Mouse (Mus musculus): ENCODE measurements at regions not wholly inside any gene's neighbourhood (a gene's known extent, or its start where the extent isn't known, plus 50 kb on each side); places are given as distances from the start of the nearest gene placed in this dataset.

DNA sequence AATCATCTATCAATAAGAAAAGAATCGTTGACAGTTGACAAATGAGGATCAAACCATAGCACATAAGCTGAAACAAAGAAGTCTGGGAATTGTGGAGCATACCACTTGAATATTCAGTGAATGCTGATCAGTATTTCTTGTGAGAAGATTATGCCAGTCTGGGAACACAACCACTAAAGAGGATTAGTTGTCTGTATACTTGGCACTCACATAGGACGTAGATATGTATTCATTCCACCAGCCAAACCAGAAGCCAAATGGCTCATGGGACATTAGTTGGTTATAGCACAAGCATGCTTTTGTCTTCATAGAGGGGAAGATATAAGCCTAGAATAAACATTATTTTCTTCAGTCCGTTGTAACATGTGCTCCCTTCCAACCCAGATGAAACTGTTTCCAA is 1126.7 kb upstream of the Sel1l start:
- TF ChIP-seq POLR2A (IDR thresholded peaks at IDR 0.05; ENCODE audit: low read depth, low read length) (no peak), CTCF (IDR thresholded peaks at IDR 0.05; ENCODE audit: extremely low read depth, insufficient read length, insufficient replicate concordance, low read depth, low read length) (no peak)
